7 mouse cellular contexts compared by ENCODE assay signal in genomic region chr2:181134591-181135445, GRCm38 (mm10). TPM values are rescaled to one million over a fixed set of nuclear protein-coding genes. Genes with fewer than 3 reads are reported as not detected.
DNase-seq lines count a peak whose midpoint lies in the region; ATAC-seq and TF ChIP-seq lines count a peak whose summit lies in the region.

TSS of gene Kcnq2 (minus strand) at chr2:181135300.

- H3K4me1 ChIP-seq in lung, embryonic 16.5 days (replicated peaks; ENCODE audit: control insufficient read depth, insufficient read depth, low read length), result no peaks in the 10 kb centered on the region; the same call in 1 of the 2 replicates
- H3K4me1 ChIP-seq in lung, adult 2 months (ENCODE audit: control insufficient read depth, insufficient read depth, low read length), result no peaks in the 10 kb centered on the region
- peaks cover 5% of the 10 kb centered on the region; the same call in 1 of the 2 replicates for H3K4me1 ChIP-seq in intestine, embryonic 15.5 days (replicated peaks)
- H3K4me1 ChIP-seq in midbrain, embryonic 13.5 days (replicated peaks), result peaks cover 44% of the 10 kb centered on the region

- TF ChIP-seq CTCF in lung, adult 2 months (IDR thresholded peaks at IDR 0.05; ENCODE audit: insufficient read depth, low read length), result no peak

- H3K9me3 ChIP-seq in lung, embryonic 16.5 days (ENCODE audit: control insufficient read depth, low read length), result no peaks in the 10 kb centered on the region
- H3K9me3 ChIP-seq in intestine, embryonic 15.5 days, result no peaks in the 10 kb centered on the region
- H3K9me3 ChIP-seq in midbrain, embryonic 13.5 days, result no peaks in the 10 kb centered on the region

- H3K4me2 ChIP-seq in lung, embryonic 16.5 days (ENCODE audit: low read depth, low read length), result peak within 1 kb of the TSS; percentile 61
- H3K4me2 ChIP-seq in intestine, embryonic 15.5 days (replicated peaks), result peak within 1 kb of the TSS; percentile 88
- H3K4me2 ChIP-seq in midbrain, embryonic 13.5 days (replicated peaks), result peak within 1 kb of the TSS; percentile 70

- no peak within 1 kb of the TSS for H3K27ac ChIP-seq in lung, embryonic 16.5 days (ENCODE audit: low read length)
- H3K27ac ChIP-seq in intestine, embryonic 15.5 days, result no peak within 1 kb of the TSS
- H3K27ac ChIP-seq in midbrain, embryonic 13.5 days, result peak within 1 kb of the TSS; percentile 94

- no peak for ATAC-seq in lung, embryonic 16.5 days (ENCODE audit: low read depth)
- peak; percentile 8; the same call in 1 of the 2 replicates for ATAC-seq in intestine, embryonic 15.5 days
- ATAC-seq in midbrain, embryonic 13.5 days, result peak; percentile 73

- H3K27me3 ChIP-seq in lung, embryonic 16.5 days (ENCODE audit: control insufficient read depth, insufficient read depth, low read depth, low read length), result peaks cover 41% of the 10 kb centered on the region
- peaks cover 53% of the 10 kb centered on the region for H3K27me3 ChIP-seq in intestine, embryonic 15.5 days (replicated peaks)
- H3K27me3 ChIP-seq in midbrain, embryonic 13.5 days, result peaks cover 47% of the 10 kb centered on the region

- under 1% methylated on average over 78 of the region's 104 CpGs for WGBS in lung, embryonic 16.5 days
- 1% methylated on average over 104 of the region's 104 CpGs for WGBS in lung, adult 2 months
- under 1% methylated on average over 103 of the region's 104 CpGs for WGBS in intestine, embryonic 15.5 days
- WGBS in midbrain, embryonic 13.5 days, result under 1% methylated on average over 100 of the region's 104 CpGs

- H3K9ac ChIP-seq in lung, embryonic 16.5 days (ENCODE audit: low read length), result no peak within 1 kb of the TSS
- no peak within 1 kb of the TSS for H3K9ac ChIP-seq in intestine, embryonic 15.5 days
- H3K9ac ChIP-seq in midbrain, embryonic 13.5 days (replicated peaks), result peak within 1 kb of the TSS; percentile 90

- DNase-seq in lung, adult 2 months, result no peak
- peak; percentile 45 for DNase-seq in embryo, embryonic 10.5 days (ENCODE audit: low spot score)
- DNase-seq in ovary, adult 18-20 months (ENCODE audit: low spot score), result no peak
- no peak for DNase-seq in kidney, postnatal 10 days

- peak within 1 kb of the TSS; percentile 43 for H3K4me3 ChIP-seq in lung, embryonic 16.5 days (ENCODE audit: low read length)
- no peak within 1 kb of the TSS for H3K4me3 ChIP-seq in lung, adult 2 months (replicated peaks; ENCODE audit: extremely low read depth, low read depth, low read length)
- peak within 1 kb of the TSS; percentile 43 for H3K4me3 ChIP-seq in intestine, embryonic 15.5 days (replicated peaks)
- H3K4me3 ChIP-seq in midbrain, embryonic 13.5 days (replicated peaks), result peak within 1 kb of the TSS; percentile 73

- TF ChIP-seq POLR2A in lung, adult 2 months (IDR thresholded peaks at IDR 0.05; ENCODE audit: borderline replicate concordance, extremely low read depth, low read depth, low read length), result no peak

- no peaks in the 10 kb centered on the region for H3K36me3 ChIP-seq in lung, embryonic 16.5 days (ENCODE audit: control insufficient read depth, insufficient read depth, low read length)
- H3K36me3 ChIP-seq in intestine, embryonic 15.5 days, result no peaks in the 10 kb centered on the region
- 0 out of 2 replicates have a peak, but pooled peaks cover 2% of the 10 kb centered on the region for H3K36me3 ChIP-seq in midbrain, embryonic 13.5 days

RNA-seq across cellular contexts. Expression of gene Kcnq2, which starts in this region (rescaled TPM):
- polyA plus RNA-seq in lung, embryonic 16.5 days (2015; fragmentation: Nextera tagmentation; extraction: Ambion mirVana), result 0.10 and 0.29 TPM in 2 replicates
- polyA plus RNA-seq in lung, adult 2 months (2012; rRNA removed), result 0.02 TPM in 2 replicates
- polyA plus RNA-seq in intestine, embryonic 15.5 days (2015; fragmentation: Nextera tagmentation; extraction: Ambion mirVana), result 1.3 and 1.5 TPM in 2 replicates
- polyA plus RNA-seq in midbrain, embryonic 13.5 days (2015; fragmentation: Nextera tagmentation; extraction: Ambion mirVana), result 44.0 and 47.3 TPM in 2 replicates

Comparison
In these comparisons a context has a peak if more than half of its experiments do, and no peak if none do; other contexts are left out.
1. RNA of gene Kcnq2 (polyA plus RNA-seq): 44.0 to 47.3 TPM in midbrain, embryonic 13.5 days; 1.3 to 1.5 TPM in intestine, embryonic 15.5 days, 0.10 to 0.29 TPM in lung, embryonic 16.5 days and 0.02 TPM in lung, adult 2 months; every median in the first group is over 10 times any median in the second.
2. Peak in every context shown above with its lines, with median percentiles within 50 percentile points of each other: H3K4me2 ChIP-seq.